Mouse (Mus musculus) testis, adult 2 months (tissue): Measurements from ENCODE around the gene Zfhx3.

ENCODE experiments used
- CTCF ChIP-seq: fragments of 200-500 bp; IDR thresholded peaks from 2 replicates; pipeline ENCODE4 v1.5.1; 2012; ENCODE audit warnings: low read depth, mild to moderate bottlenecking, inconsistent platforms, low read length, moderate library complexity; ENCODE audit not compliant: control insufficient read depth, insufficient read depth, insufficient replicate concordance
- POLR2A ChIP-seq: fragments of 200-500 bp; IDR thresholded peaks from 2 replicates; pipeline ENCODE4 v1.6.1; 2012; ENCODE audit warnings: low read depth, mild to moderate bottlenecking, inconsistent platforms, low read length, moderate library complexity; ENCODE audit not compliant: control insufficient read depth

DNA sequence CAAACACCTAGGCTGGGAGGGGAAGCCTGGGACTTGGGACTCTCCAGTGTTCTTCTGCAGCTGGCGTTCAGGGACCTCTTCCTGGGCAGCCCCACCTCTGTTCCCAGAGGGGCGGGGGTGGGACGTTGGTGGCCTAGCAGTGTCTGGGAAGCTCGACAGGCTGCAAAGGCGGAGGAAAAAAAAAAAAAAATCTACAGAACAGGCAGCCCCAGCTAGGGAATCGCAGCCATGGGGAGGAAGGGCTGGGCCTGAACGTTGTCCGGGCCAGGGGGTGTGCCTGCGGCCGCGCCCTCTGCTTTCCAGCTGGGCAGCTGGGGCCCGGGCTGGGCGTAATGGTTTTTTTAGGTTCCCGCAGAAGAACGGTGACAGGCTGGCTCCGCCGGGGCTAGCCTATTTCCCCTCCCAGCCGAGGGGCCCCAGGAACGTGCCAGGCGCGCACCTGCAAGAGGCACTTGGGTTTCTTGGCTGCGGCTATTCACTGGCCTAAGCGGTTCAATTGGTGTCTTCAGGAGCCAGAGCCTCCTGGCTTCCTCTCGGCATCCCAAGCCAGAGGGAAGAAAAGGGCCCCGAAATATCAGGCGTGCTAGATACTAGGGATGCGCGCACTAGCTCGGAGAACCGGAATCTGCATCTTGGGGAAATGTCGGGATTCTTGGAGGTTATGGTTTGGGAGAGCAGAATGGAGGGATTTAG, 753.6 kb downstream of the Zfhx3 start:
- TF ChIP-seq CTCF = no peak
- no peak for TF ChIP-seq POLR2A
